Mouse (Mus musculus) embryo, embryonic 9.5 days (tissue): ENCODE measurements around the gene Ssr4.

Experiments
- DNase-seq: peaks from one replicate; pipeline ENCODE4 v3.0.0-alpha.2; 2017; ENCODE audit errors: extremely low spot score

Gene Ssr4

GRCm38 (mm10) chrX:73815072-73815471, 28.2 kb downstream of the Ssr4 start:
- DNase-seq = peak; percentile 40

- DNase-seq = no peak
Measured at GRCm38 (mm10) chrX:73816596-73817314, 29.9 kb downstream of the Ssr4 start.

GRCm38 (mm10) chrX:73823747-73824146, 36.9 kb downstream of the Ssr4 start:
- DNase-seq = peak; percentile 16

- peak; percentile 49 for DNase-seq
Measured at GRCm38 (mm10) chrX:73824185-73825151, 37.6 kb downstream of the Ssr4 start, which contains the start of gene Pdzd4. TSS of gene Pdzd4 (minus strand) at chrX:73824969.

GRCm38 (mm10) chrX:73835731-73836130, 48.9 kb downstream of the Ssr4 start:
- DNase-seq = no peak

GRCm38 (mm10) chrX:73836691-73837090, 49.9 kb downstream of the Ssr4 start:
- DNase-seq = no peak
